ENCODE assay signal across 8 mouse cellular contexts in the genomic region with DNA sequence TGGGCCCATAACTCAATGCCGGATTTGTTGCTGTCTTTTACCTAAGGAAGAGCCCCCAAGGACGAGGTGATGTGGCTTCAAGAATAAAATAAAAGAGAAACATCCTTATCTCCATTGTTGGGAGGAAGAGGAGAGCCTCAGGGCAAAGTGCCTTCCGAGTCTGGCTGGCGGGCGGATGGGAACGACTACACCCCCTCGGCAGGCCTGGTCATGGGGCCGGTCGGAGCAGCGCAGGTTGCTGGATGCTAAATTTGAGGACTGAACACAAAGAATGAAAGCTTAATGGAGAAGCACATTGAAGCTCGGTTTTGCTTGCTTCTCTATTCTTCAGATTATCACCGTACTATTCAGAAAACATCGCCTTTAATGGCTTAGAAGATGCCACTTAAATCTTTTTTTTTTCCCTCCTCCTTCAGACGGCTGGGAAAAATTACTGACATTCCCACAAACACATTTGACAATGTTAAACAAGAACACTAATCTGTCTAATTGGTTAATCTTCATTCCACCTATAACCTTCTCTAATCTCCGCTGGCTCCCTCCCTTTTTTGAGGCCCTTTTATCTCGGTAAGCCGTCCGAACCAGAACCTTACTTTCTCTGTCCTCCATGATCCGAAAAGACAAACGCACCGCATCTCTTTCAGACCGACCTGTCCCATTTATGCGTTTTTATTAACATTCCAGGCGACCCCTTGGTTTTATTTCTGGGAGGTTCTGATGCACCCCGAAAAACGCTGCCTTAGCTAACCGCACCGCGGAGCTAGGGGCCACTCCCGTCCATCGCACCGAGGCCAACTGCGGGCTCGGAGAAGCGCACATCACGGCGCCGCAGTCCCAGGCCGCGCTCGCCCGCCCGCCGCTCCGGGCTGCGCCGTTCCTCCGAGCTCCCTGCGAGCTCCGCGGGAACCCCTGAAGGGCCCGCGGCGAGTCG. TPM values are rescaled to one million over a fixed set of nuclear protein-coding genes. Genes with fewer than 3 reads are reported as not detected.
DNase-seq lines count a peak whose midpoint lies in the region; ATAC-seq and TF ChIP-seq lines count a peak whose summit lies in the region.

No protein-coding gene starts in this region.

- no peaks in the 10 kb centered on the region for H3K27me3 ChIP-seq in forebrain, embryonic 15.5 days
- H3K27me3 ChIP-seq in intestine, postnatal 0 days (replicated peaks; ENCODE audit: control insufficient read depth, insufficient read depth, low read length) = no peaks in the 10 kb centered on the region
- H3K27me3 ChIP-seq in stomach, embryonic 14.5 days (ENCODE audit: control insufficient read depth, insufficient read depth, low read length) = no peaks in the 10 kb centered on the region

- WGBS in forebrain, embryonic 15.5 days = 2% methylated on average over 55 of the region's 55 CpGs
- WGBS in intestine, postnatal 0 days = 2% methylated on average over 55 of the region's 55 CpGs
- WGBS in stomach, embryonic 14.5 days = 2% methylated on average over 55 of the region's 55 CpGs

- peak overlapping the region; percentile 95 for H3K9ac ChIP-seq in forebrain, embryonic 15.5 days (replicated peaks)
- H3K9ac ChIP-seq in intestine, postnatal 0 days (ENCODE audit: low read depth, low read length) = peak overlapping the region; percentile 95
- H3K9ac ChIP-seq in stomach, embryonic 14.5 days (replicated peaks; ENCODE audit: low read depth, low read length) = peak overlapping the region; percentile 88

- peak overlapping the region; percentile 53 for H3K4me2 ChIP-seq in forebrain, embryonic 15.5 days (replicated peaks)
- H3K4me2 ChIP-seq in intestine, postnatal 0 days (replicated peaks; ENCODE audit: low read depth) = peak overlapping the region; percentile 83
- H3K4me2 ChIP-seq in stomach, embryonic 14.5 days (replicated peaks; ENCODE audit: low read depth, low read length) = peak overlapping the region; percentile 69

- no peaks in the 10 kb centered on the region for H3K9me3 ChIP-seq in forebrain, embryonic 15.5 days
- no peaks in the 10 kb centered on the region for H3K9me3 ChIP-seq in intestine, postnatal 0 days (ENCODE audit: control insufficient read depth)
- H3K9me3 ChIP-seq in stomach, embryonic 14.5 days (ENCODE audit: control insufficient read depth, low read depth, low read length) = peaks cover 2% of the 10 kb centered on the region; the same call in 1 of the 2 replicates

- peaks cover 35% of the 10 kb centered on the region for H3K4me1 ChIP-seq in forebrain, embryonic 15.5 days
- 0 out of 2 replicates have a peak, but pooled peaks cover 4% of the 10 kb centered on the region for H3K4me1 ChIP-seq in intestine, postnatal 0 days (replicated peaks; ENCODE audit: control insufficient read depth, insufficient read depth, low read length)
- H3K4me1 ChIP-seq in stomach, embryonic 14.5 days (ENCODE audit: control insufficient read depth, insufficient read depth, low read length) = peaks cover 2% of the 10 kb centered on the region; the same call in 1 of the 2 replicates

- peak overlapping the region; percentile 92 for H3K4me3 ChIP-seq in forebrain, embryonic 15.5 days
- peak overlapping the region; percentile 84 for H3K4me3 ChIP-seq in intestine, postnatal 0 days (ENCODE audit: low read depth, low read length)
- H3K4me3 ChIP-seq in stomach, embryonic 14.5 days (ENCODE audit: low read depth, low read length) = peak overlapping the region; percentile 84

- intact Hi-C loops in heart, postnatal 14 days (cut with DNase I) = loop anchor here (5.0 to 10.0 kb wide), 4 partner anchors 87 to 373 kb away; a partner anchor contains a TSS

- 0 out of 2 replicates have a peak, but pooled peaks have one; percentile 19 for TF ChIP-seq CTCF in intestine, postnatal 0 days (IDR thresholded peaks at IDR 0.05; ENCODE audit: low read depth)

- ATAC-seq in forebrain, embryonic 15.5 days (replicated peaks) = peak; percentile 83
- peak; percentile 69 for ATAC-seq in intestine, postnatal 0 days
- peak; percentile 46 for ATAC-seq in megakaryocyte, adult 5-6 weeks (ENCODE audit: poor library complexity, severe bottlenecking)
- no peak for ATAC-seq in stomach, embryonic 14.5 days (ENCODE audit: insufficient number of reproducible peaks, insufficient read depth, low FRiP score, low read depth)

- H3K27ac ChIP-seq in forebrain, embryonic 15.5 days (replicated peaks) = peak overlapping the region; percentile 97
- peak overlapping the region; percentile 99 for H3K27ac ChIP-seq in intestine, postnatal 0 days (ENCODE audit: low read depth, low read length)
- H3K27ac ChIP-seq in stomach, embryonic 14.5 days (ENCODE audit: low read length) = peak overlapping the region; percentile 94

- peak; percentile 90 for DNase-seq in heart, adult 11 months
- no peak for DNase-seq in heart, postnatal 14 days
- DNase-seq in ES-CJ7 (ENCODE audit: low read depth, low spot score) = peak; percentile 11
- DNase-seq in cerebellum, adult 9-10 months = peak; percentile 59

- H3K36me3 ChIP-seq in forebrain, embryonic 15.5 days = peaks cover 4% of the 10 kb centered on the region; the same call in 1 of the 2 replicates
- 0 out of 2 replicates have a peak, but pooled peaks cover 3% of the 10 kb centered on the region for H3K36me3 ChIP-seq in intestine, postnatal 0 days (ENCODE audit: control insufficient read depth, insufficient read depth)
- 0 out of 2 replicates have a peak, but pooled peaks cover 3% of the 10 kb centered on the region for H3K36me3 ChIP-seq in stomach, embryonic 14.5 days (ENCODE audit: control insufficient read depth, insufficient read depth, low read length)

RNA-seq across cellular contexts. Expression of a gene that starts 0.7 kb away (rescaled TPM):
- total RNA-seq in heart, postnatal 14 days (2021) = 10 to 100 TPM; 47.8 to 49.1 TPM
- polyA plus RNA-seq in forebrain, embryonic 15.5 days (2015; fragmentation: Nextera tagmentation; extraction: Ambion mirVana) = 46.0 and 49.2 TPM in 2 replicates
- polyA plus RNA-seq in intestine, postnatal 0 days (2015; fragmentation: Nextera tagmentation; extraction: Ambion mirVana) = 33.3 and 36.8 TPM in 2 replicates
- total RNA-seq in megakaryocyte, adult 5-6 weeks (2015) = 57.6 and 61.3 TPM in 2 replicates
- 59.9 and 65.6 TPM in 2 replicates for total RNA-seq in megakaryocyte, adult 5-6 weeks (2017)
- 38.2 and 45.5 TPM in 2 replicates for polyA plus RNA-seq in stomach, embryonic 14.5 days (2014; fragmentation: Nextera tagmentation; extraction: Ambion mirVana)

RNA-seq across cellular contexts. Expression of a gene that starts 32.3 kb away (rescaled TPM):
- total RNA-seq in heart, postnatal 14 days (2021) = 1 to 10 TPM; 1.0 to 1.3 TPM
- polyA plus RNA-seq in forebrain, embryonic 15.5 days (2015; fragmentation: Nextera tagmentation; extraction: Ambion mirVana) = 0.48 and 0.74 TPM in 2 replicates
- polyA plus RNA-seq in intestine, postnatal 0 days (2015; fragmentation: Nextera tagmentation; extraction: Ambion mirVana) = 0.07 TPM in 1 of 2 replicates, not detected in the other
- not detected in 2 replicates for total RNA-seq in megakaryocyte, adult 5-6 weeks (2015)
- 0.18 TPM in 1 of 2 replicates, not detected in the other for total RNA-seq in megakaryocyte, adult 5-6 weeks (2017)
- polyA plus RNA-seq in stomach, embryonic 14.5 days (2014; fragmentation: Nextera tagmentation; extraction: Ambion mirVana) = 0.25 and 0.41 TPM in 2 replicates

RNA-seq across cellular contexts. Expression of a gene that starts 47.7 kb away (rescaled TPM):
- total RNA-seq in heart, postnatal 14 days (2021) = 10 to 100 TPM; 69.0 to 71.8 TPM
- polyA plus RNA-seq in forebrain, embryonic 15.5 days (2015; fragmentation: Nextera tagmentation; extraction: Ambion mirVana) = 23.7 and 26.6 TPM in 2 replicates
- 51.9 and 56.4 TPM in 2 replicates for polyA plus RNA-seq in intestine, postnatal 0 days (2015; fragmentation: Nextera tagmentation; extraction: Ambion mirVana)
- 0.33 and 3.5 TPM in 2 replicates for total RNA-seq in megakaryocyte, adult 5-6 weeks (2015)
- total RNA-seq in megakaryocyte, adult 5-6 weeks (2017) = 0.24 and 0.44 TPM in 2 replicates
- polyA plus RNA-seq in stomach, embryonic 14.5 days (2014; fragmentation: Nextera tagmentation; extraction: Ambion mirVana) = 7.1 and 11.0 TPM in 2 replicates

Comparison
In these comparisons a context has a peak if more than half of its experiments do, and no peak if none do; other contexts are left out.
1. DNase-seq: peak in heart, adult 11 months (single experiment), ES-CJ7 (single experiment) and cerebellum, adult 9-10 months (single experiment); none in heart, postnatal 14 days (0 of 2).
2. Peak in every context shown above with its lines, with median percentiles within 50 percentile points of each other: H3K27ac ChIP-seq, H3K4me2 ChIP-seq, H3K4me3 ChIP-seq and H3K9ac ChIP-seq.